Mouse (Mus musculus) kidney, postnatal 10 days (tissue): ENCODE measurements around the gene Togaram1.

Source experiments
- DNase-seq: peaks from one replicate; pipeline ENCODE4 v3.0.0; 2021; ENCODE audit warnings: mixed read lengths

Togaram1 gene

GRCm38 (mm10) chr12:65058203-65058602 is 92.6 kb downstream of the Togaram1 start:
- no peak for DNase-seq

- DNase-seq, result no peak
These were observed 95.5 kb downstream of the Togaram1 start for GRCm38 (mm10) chr12:65061082-65061481.

- no peak for DNase-seq
These were observed 99.6 kb downstream of the Togaram1 start for GRCm38 (mm10) chr12:65065241-65065640.

GRCm38 (mm10) chr12:65066234-65066633 is 100.6 kb downstream of the Togaram1 start:
- no peak for DNase-seq

- no peak for DNase-seq
These were observed 102.8 kb downstream of the Togaram1 start for GRCm38 (mm10) chr12:65068409-65068808.
